Mouse (Mus musculus) forebrain, embryonic 16.5 days (tissue): ENCODE measurements around the gene Znhit3. TPM values are rescaled to one million over a fixed set of nuclear protein-coding genes. Genes with fewer than 3 reads are reported as not detected.

Source experiments
- ATAC-seq: fragments of 200-750 bp; cut with Nextera tagmentation; 2 replicates; pipeline ENCODE4 v1.8.0; 2017; ENCODE audit warnings: mild to moderate bottlenecking, moderate library complexity
- H3K27ac ChIP-seq: fragments of 300-500 bp; sonication (generic); 2 replicates; pipeline ENCODE4 v1.5.1; 2014; ENCODE audit warnings: low read length, control low read depth
- H3K27me3 ChIP-seq: fragments of 300-500 bp; sonication (generic); replicated peaks from 2 replicates; pipeline ENCODE4 v1.6.1; 2014; ENCODE audit warnings: low read length; ENCODE audit not compliant: control insufficient read depth, insufficient read depth
- H3K36me3 ChIP-seq: fragments of 300-500 bp; sonication (generic); 2 replicates; pipeline ENCODE4 v1.6.1; 2014; ENCODE audit not compliant: control insufficient read depth, insufficient read depth
- H3K4me1 ChIP-seq: fragments of 300-500 bp; sonication (generic); replicated peaks from 2 replicates; pipeline ENCODE4 v1.6.1; 2014; ENCODE audit warnings: low read length; ENCODE audit not compliant: control insufficient read depth, insufficient read depth
- H3K4me2 ChIP-seq: fragments of 300-500 bp; sonication (generic); 2 replicates; pipeline ENCODE4 v1.6.1; 2014; ENCODE audit warnings: mild to moderate bottlenecking, low read length, control low read depth
- H3K4me3 ChIP-seq: fragments of 300-500 bp; sonication (generic); replicated peaks from 2 replicates; pipeline ENCODE4 v1.5.1; 2014; ENCODE audit warnings: mild to moderate bottlenecking, low read length, control low read depth
- H3K9ac ChIP-seq: fragments of 300-500 bp; sonication (generic); replicated peaks from 2 replicates; pipeline ENCODE4 v1.6.1; 2014; ENCODE audit warnings: low read depth, low read length, control low read depth
- H3K9me3 ChIP-seq: fragments of 300-500 bp; sonication (generic); 2 replicates; pipeline ENCODE4 v1.6.1; 2016; ENCODE audit warnings: low read length; ENCODE audit not compliant: control insufficient read depth
- WGBS: fragments of 180-500 bp; shearing (Covaris S2); extraction: QIAGEN DNeasy Blood & Tissue Kit; methylation state at CpG from one replicate; pipeline ENCODE4 v1.1.7; 2014; 5-methylcytosine and 5-hydroxymethylcytosine counted together
- microRNA-seq: library from miRNA; unstranded; fragments of <30 nt; microRNA quantifications from one replicate; pipeline ENCODE4, GENCODE M21; 2017
- polyA plus RNA-seq: library from polyadenylated mRNA; unstranded; fragments of >200 nt; fragmentation: Nextera tagmentation; extraction: Ambion mirVana; gene quantifications from 2 replicates; pipeline ENCODE4 v1.2.1, GENCODE M21; 2015

Znhit3 gene
- polyA plus RNA-seq, 1 experiment from 2014 or later = 66.9 TPM

GRCm38 (mm10) chr11:84865268-84865667 is 50.9 kb downstream of the Znhit3 start:
- WGBS = 87% methylated on average over 2 of the region's 2 CpGs
- no peak overlapping the region for H3K27ac ChIP-seq
- H3K9me3 ChIP-seq = no peaks in the 10 kb centered on the region
- no peak overlapping the region for H3K4me2 ChIP-seq
- H3K4me3 ChIP-seq = no peak overlapping the region
- peaks cover 17% of the 10 kb centered on the region for H3K4me1 ChIP-seq
- peaks cover 3% of the 10 kb centered on the region; the same call in 1 of the 2 replicates for H3K36me3 ChIP-seq
- no peaks in the 10 kb centered on the region for H3K27me3 ChIP-seq
- ATAC-seq = no peak
- H3K9ac ChIP-seq = no peak overlapping the region

Small RNAs within 50 kb of the gene (microRNA-seq; reads per million reads assigned to microRNA genes)
- gene Gm23564 = not detected

Other genes starting within 250 kb of the Znhit3 start
- gene Mrm1, start 96.9 kb downstream of the Znhit3 start, polyA plus RNA-seq = 14.0 and 15.9 TPM in 2 replicates
- gene Dhrs11, start 87.4 kb downstream of the Znhit3 start, polyA plus RNA-seq = 3.7 and 4.3 TPM in 2 replicates
- 71.4 and 73.3 TPM in 2 replicates for gene Ggnbp2, start 45.5 kb downstream of the Znhit3 start, polyA plus RNA-seq
- 5.1 and 6.5 TPM in 2 replicates for gene Myo19, start 36.2 kb downstream of the Znhit3 start, polyA plus RNA-seq
- gene Pigw, start 36.1 kb downstream of the Znhit3 start, polyA plus RNA-seq = 2.7 and 3.7 TPM in 2 replicates
- gene Car4, start 41.4 kb upstream of the Znhit3 start, polyA plus RNA-seq = 2.5 and 2.6 TPM in 2 replicates
- 10.5 and 10.9 TPM in 2 replicates for gene Usp32, start 223.8 kb upstream of the Znhit3 start, polyA plus RNA-seq